Mouse (Mus musculus): ENCODE results near the gene Nr6a1. TPM values are rescaled to one million over a fixed set of nuclear protein-coding genes. Genes with fewer than 3 reads are reported as not detected.
A peak's percentile ranks its signal among the peaks of the same experiment; 100 is the strongest.

Gene Nr6a1
- 1 to 10 TPM; 5.6 to 7.0 TPM for total RNA-seq (2021)
- long read RNA-seq, experiment 1, full-length matches to known transcripts, result 1 of 5 reads
- long read RNA-seq, experiment 1, partial matches to known transcripts, result 0 of 5 reads
- long read RNA-seq, experiment 1, other reads (novel, unspliced or antisense), result 4 of 5 reads
- long read RNA-seq, experiment 2, partial matches to known transcripts, result 0 of 8 reads
- long read RNA-seq, experiment 2, other reads (novel, unspliced or antisense), result 8 of 8 reads

- DNase-seq (ENCODE audit: low spot score in 2 of 2), result peak; percentile 36 to 70
- Histone ChIP-seq H3K27ac (peak within 1 kb of the TSS; percentile 91), H3K4me3 (peak within 1 kb of the TSS; percentile 67)
- peak; percentile 80 for TF ChIP-seq CTCF (conservative IDR thresholded peaks at IDR 0.05)
Observed at GRCm38 (mm10) chr2:38927115-38927979, at the start of gene Nr6a1. Gene Nr6a1, minus strand, starts transcription at chr2:38927688.

- no peak for DNase-seq (ENCODE audit: low spot score in 2 of 2)
- no peak overlapping the region for H3K4me3 ChIP-seq
- no peak overlapping the region for H3K27ac ChIP-seq
- TF ChIP-seq CTCF (conservative IDR thresholded peaks at IDR 0.05), result no peak
Observed at GRCm38 (mm10) chr2:38975941-38976805, 48.7 kb upstream of the Nr6a1 start.

- TF ChIP-seq CTCF (conservative IDR thresholded peaks at IDR 0.05), result no peak
- DNase-seq (ENCODE audit: low spot score in 2 of 2), result no peak
- no peak overlapping the region for H3K27ac ChIP-seq
- H3K4me3 ChIP-seq, result no peak overlapping the region
Observed at GRCm38 (mm10) chr2:38975181-38975580, 47.7 kb upstream of the Nr6a1 start.

- H3K27ac ChIP-seq, result no peak overlapping the region
- no peak for DNase-seq (ENCODE audit: low spot score in 2 of 2)
- TF ChIP-seq CTCF (conservative IDR thresholded peaks at IDR 0.05), result no peak
- no peak overlapping the region for H3K4me3 ChIP-seq
Observed at GRCm38 (mm10) chr2:38974171-38974570, 46.7 kb upstream of the Nr6a1 start.

GRCm38 (mm10) chr2:38973701-38974100, 46.2 kb upstream of the Nr6a1 start:
- Histone ChIP-seq H3K27ac (no peak overlapping the region), H3K4me3 (no peak overlapping the region)
- no peak for DNase-seq (ENCODE audit: low spot score in 2 of 2)
- TF ChIP-seq CTCF (conservative IDR thresholded peaks at IDR 0.05), result no peak

- no peak for DNase-seq (ENCODE audit: low spot score in 2 of 2)
- H3K4me3 ChIP-seq, result no peak overlapping the region
- H3K27ac ChIP-seq, result no peak overlapping the region
- TF ChIP-seq CTCF (conservative IDR thresholded peaks at IDR 0.05), result peak; percentile 32
Observed at GRCm38 (mm10) chr2:38973223-38973622, 45.7 kb upstream of the Nr6a1 start.

- DNase-seq (ENCODE audit: low spot score in 2 of 2), result no peak
- no peak overlapping the region for H3K27ac ChIP-seq
- TF ChIP-seq CTCF (conservative IDR thresholded peaks at IDR 0.05), result no peak
- no peak overlapping the region for H3K4me3 ChIP-seq
Observed at GRCm38 (mm10) chr2:38970057-38970456, 42.6 kb upstream of the Nr6a1 start.

- no peak for TF ChIP-seq CTCF (conservative IDR thresholded peaks at IDR 0.05)
- H3K4me3 ChIP-seq, result no peak overlapping the region
- DNase-seq (ENCODE audit: low spot score in 2 of 2), result no peak
- no peak overlapping the region for H3K27ac ChIP-seq
Observed at GRCm38 (mm10) chr2:38969650-38970049, 42.2 kb upstream of the Nr6a1 start.

- TF ChIP-seq CTCF (conservative IDR thresholded peaks at IDR 0.05), result no peak
- DNase-seq (ENCODE audit: low spot score in 2 of 2), result no peak
Observed at GRCm38 (mm10) chr2:38964198-38964597, 36.7 kb upstream of the Nr6a1 start.

GRCm38 (mm10) chr2:38957671-38958223, 30.3 kb upstream of the Nr6a1 start:
- DNase-seq (ENCODE audit: low spot score in 2 of 2), result no peak
- Histone ChIP-seq H3K4me3 (no peak overlapping the region), H3K27ac (no peak overlapping the region)
- TF ChIP-seq CTCF (conservative IDR thresholded peaks at IDR 0.05), result no peak

More at GRCm38 (mm10) chr2:38964198-38964597, 36.7 kb upstream of the Nr6a1 start:
- H3K4me3 ChIP-seq, result no peak overlapping the region
- no peak overlapping the region for H3K27ac ChIP-seq

GRCm38 (mm10) chr2:38956062-38956461, 28.6 kb upstream of the Nr6a1 start:
- no peak for TF ChIP-seq CTCF (conservative IDR thresholded peaks at IDR 0.05)
- Histone ChIP-seq H3K4me3 (no peak overlapping the region), H3K27ac (no peak overlapping the region)
- no peak for DNase-seq (ENCODE audit: low spot score in 2 of 2)

- no peak overlapping the region for H3K4me3 ChIP-seq
Observed at GRCm38 (mm10) chr2:38953152-38953883, 25.8 kb upstream of the Nr6a1 start.

More at GRCm38 (mm10) chr2:38953152-38953883, 25.8 kb upstream of the Nr6a1 start:
- peak; percentile 52 to 78 for DNase-seq (ENCODE audit: low spot score in 2 of 2)
- no peak for TF ChIP-seq CTCF (conservative IDR thresholded peaks at IDR 0.05)
- peak overlapping the region; percentile 32; the same call in 1 of the 2 replicates for H3K27ac ChIP-seq
